ENCODE assay signal across 25 mouse cellular contexts in genomic region chr10:98725110-98725509, GRCm38 (mm10).
DNase-seq lines count a peak whose midpoint lies in the region; ATAC-seq and TF ChIP-seq lines count a peak whose summit lies in the region.
"Had no signal": no experiment of that assay in that cellular context is flagged by ENCODE, and none has a peak within 500 bp of the region (broad histone marks: within the 10 kb centered on the region; RNA-seq: fewer than 3 reads in every experiment).

No protein-coding gene starts in this region.

- in situ Hi-C loops in CH12.LX (cut with MboI; ENCODE audit: low pct_ligation_motif_present, low pct_unique_long_range_greater_than_20kb, low sequenced_read_pairs): no loop called here

- H3K9me3 ChIP-seq in CH12.LX (replicated peaks; ENCODE audit: low read length): no peaks in the 10 kb centered on the region
- H3K9me3 ChIP-seq: embryonic facial prominence, embryonic 10.5 days; embryonic facial prominence, embryonic 15.5 days; forebrain, embryonic 13.5 days; hindbrain, embryonic 13.5 days; midbrain, embryonic 13.5 days; neural tube, embryonic 15.5 days; stomach, embryonic 15.5 days had no signal

- TF ChIP-seq EP300 in CH12.LX (IDR thresholded peaks at IDR 0.05; ENCODE audit: low read length): peak; percentile 46; the same call in 1 of the 2 replicates

- dilution Hi-C loops in CH12.LX (cut with MboI; ENCODE audit: extremely low pct_ligation_motif_present, extremely low pct_unique_long_range_greater_than_20kb, low sequenced_read_pairs): no loop called here

- no peak overlapping the region for H3K9ac ChIP-seq in CH12.LX (ENCODE audit: insufficient read depth, low read depth)
- H3K9ac ChIP-seq: embryonic facial prominence, embryonic 15.5 days; forebrain, embryonic 13.5 days; hindbrain, embryonic 13.5 days; lung, embryonic 14.5 days; midbrain, embryonic 13.5 days; neural tube, embryonic 15.5 days; stomach, embryonic 15.5 days had no signal

- H3K27ac ChIP-seq in CH12.LX (ENCODE audit: insufficient read depth, low read depth): no peak overlapping the region
- H3K27ac ChIP-seq: embryonic facial prominence, embryonic 10.5 days; embryonic facial prominence, embryonic 15.5 days; forebrain, embryonic 13.5 days; hindbrain, embryonic 13.5 days; midbrain, embryonic 13.5 days; neural tube, embryonic 15.5 days; stomach, embryonic 15.5 days had no signal

- no peaks in the 10 kb centered on the region for H3K79me2 ChIP-seq in CH12.LX (replicated peaks; ENCODE audit: control insufficient read depth, extremely low read depth, insufficient read depth, poor library complexity, severe bottlenecking)

- ATAC-seq in granulocyte monocyte progenitor cell, adult 5-6 weeks (replicated peaks; ENCODE audit: poor library complexity, severe bottlenecking): peak; percentile 98
- ATAC-seq in monocyte, adult 5-6 weeks (replicated peaks; ENCODE audit: insufficient number of reproducible peaks, low FRiP score, low TSS enrichment, poor library complexity, severe bottlenecking): peak; percentile 88
- no peak for ATAC-seq in CD4-positive, CD25-positive, alpha-beta regulatory T cell, adult 4 months
- ATAC-seq: activated CD4-positive, CD25-positive, alpha-beta regulatory T cell, adult 4 months; forebrain, embryonic 13.5 days; intestine, embryonic 16.5 days; midbrain, embryonic 13.5 days had no signal

- TF ChIP-seq POLR2A in CH12.LX (IDR thresholded peaks at IDR 0.05; ENCODE audit: low read depth, low read length): no peak

- TF ChIP-seq RAD21 in CH12.LX (IDR thresholded peaks at IDR 0.05; ENCODE audit: low read depth, low read length): no peak

- TF ChIP-seq CTCF in CH12.LX (conservative IDR thresholded peaks at IDR 0.05 in 1 of 2, IDR thresholded peaks at IDR 0.05 in 1 of 2; ENCODE audit: low read depth in 2 of 2, low read length in 2 of 2): no peak

- peaks cover 6 to 34% of the 10 kb centered on the region in 2 experiments; a peak in 3 of 4 replicates for H3K4me1 ChIP-seq in CH12.LX (ENCODE audit: control insufficient read depth in 1 of 2, insufficient read depth in 2 of 2)
- H3K4me1 ChIP-seq: embryonic facial prominence, embryonic 10.5 days; embryonic facial prominence, embryonic 15.5 days; forebrain, embryonic 13.5 days; hindbrain, embryonic 13.5 days; midbrain, embryonic 13.5 days; neural tube, embryonic 15.5 days; stomach, embryonic 15.5 days had no signal

- no peak overlapping the region for H3K4me3 ChIP-seq in CH12.LX (replicated peaks in 1 of 3; ENCODE audit: low read depth in 2 of 3, low read length in 2 of 3, poor library complexity in 1 of 3)
- H3K4me3 ChIP-seq: embryonic facial prominence, embryonic 10.5 days; embryonic facial prominence, embryonic 15.5 days; forebrain, embryonic 13.5 days; hindbrain, embryonic 13.5 days; midbrain, embryonic 13.5 days; neural tube, embryonic 15.5 days; stomach, embryonic 15.5 days had no signal

- no peaks in the 10 kb centered on the region for H3K36me3 ChIP-seq in CH12.LX (replicated peaks in 1 of 2; ENCODE audit: control insufficient read depth in 1 of 2, insufficient read depth in 1 of 2, low read length in 1 of 2)
- H3K36me3 ChIP-seq: embryonic facial prominence, embryonic 10.5 days; embryonic facial prominence, embryonic 15.5 days; hindbrain, embryonic 13.5 days; midbrain, embryonic 13.5 days; neural tube, embryonic 15.5 days; stomach, embryonic 15.5 days had no signal

- H3K27me3 ChIP-seq in CH12.LX (replicated peaks): no peaks in the 10 kb centered on the region
- H3K27me3 ChIP-seq: embryonic facial prominence, embryonic 15.5 days; forebrain, embryonic 13.5 days; hindbrain, embryonic 13.5 days; midbrain, embryonic 13.5 days; neural tube, embryonic 15.5 days; stomach, embryonic 15.5 days had no signal

- DNase-seq in 416B (ENCODE audit: low read depth) (peak; percentile 56), CH12.LX (ENCODE audit: extremely low read depth) (peak; percentile 21)
- no peak for DNase-seq in kidney, postnatal 25 days
- DNase-seq in kidney, postnatal 4 days: no peak
- DNase-seq: adrenal gland, adult 2 months; adrenal gland, postnatal 36 days; cerebellum, adult 18-20 months; cerebellum, postnatal 14 days; gastrocnemius, postnatal 10 days; kidney, adult 9 months; kidney, postnatal 10 days; lung, embryonic 14.5 days; thymus, postnatal 14 days had no signal

- H3K4me2 ChIP-seq in CH12.LX (ENCODE audit: insufficient read depth, low read depth, poor library complexity, severe bottlenecking): no peak overlapping the region
- H3K4me2 ChIP-seq: embryonic facial prominence, embryonic 15.5 days; forebrain, embryonic 13.5 days; hindbrain, embryonic 13.5 days; lung, embryonic 14.5 days; midbrain, embryonic 13.5 days; neural tube, embryonic 15.5 days; stomach, embryonic 15.5 days had no signal

TF ChIP-seq in CH12.LX, 34 proteins besides CTCF, POLR2A, EP300 and RAD21:
- TF ChIP-seq GABPA (IDR thresholded peaks at IDR 0.05; ENCODE audit: insufficient replicate concordance, low read depth, low read length): no peak
- TF ChIP-seq MAZ (IDR thresholded peaks at IDR 0.05; ENCODE audit: low read depth, low read length): no peak
- TF ChIP-seq JUN (IDR thresholded peaks at IDR 0.05; ENCODE audit: insufficient read depth, low read depth, low read length): no peak
- 0 out of 2 replicates have a peak, but pooled peaks have one; percentile 61 for TF ChIP-seq MYC (IDR thresholded peaks at IDR 0.05; ENCODE audit: low read depth, low read length)
- TF ChIP-seq RCOR1 (conservative IDR thresholded peaks at IDR 0.05; ENCODE audit: low read depth, low read length): no peak
- 0 out of 2 replicates have a peak, but pooled peaks have one; percentile 40 for TF ChIP-seq MAX (IDR thresholded peaks at IDR 0.05; ENCODE audit: low read length)
- TF ChIP-seq CHD2 (IDR thresholded peaks at IDR 0.05; ENCODE audit: low read length): no peak
- TF ChIP-seq IRF4 (IDR thresholded peaks at IDR 0.05; ENCODE audit: low read depth, low read length): peak; percentile 51; the same call in 1 of the 2 replicates
- TF ChIP-seq MEF2A (IDR thresholded peaks at IDR 0.05; ENCODE audit: borderline replicate concordance, low read depth, low read length): no peak
- TF ChIP-seq ZMIZ1 (IDR thresholded peaks at IDR 0.05; ENCODE audit: low read depth, low read length): no peak
- no peak for TF ChIP-seq SIN3A (IDR thresholded peaks at IDR 0.05; ENCODE audit: low read length)
- TF ChIP-seq USF1 (IDR thresholded peaks at IDR 0.05; ENCODE audit: low read depth, low read length): no peak
- no peak for TF ChIP-seq ELF1 (IDR thresholded peaks at IDR 0.05; ENCODE audit: low read depth, low read length)
- no peak for TF ChIP-seq MXI1 (IDR thresholded peaks at IDR 0.05; ENCODE audit: low read depth, low read length)
- no peak for TF ChIP-seq TBP (conservative IDR thresholded peaks at IDR 0.05; ENCODE audit: low read depth, low read length)
- TF ChIP-seq ETS1 (conservative IDR thresholded peaks at IDR 0.05; ENCODE audit: low read depth, low read length): no peak
- no peak for TF ChIP-seq ZNF384 (IDR thresholded peaks at IDR 0.05; ENCODE audit: low read depth, low read length)
- no peak for TF ChIP-seq HCFC1 (IDR thresholded peaks at IDR 0.05; ENCODE audit: low read depth, low read length)

Comparison
In these comparisons a context has a peak if more than half of its experiments do, and no peak if none do; other contexts are left out.
1. DNase-seq: peak in 416B (single experiment) and CH12.LX (single experiment); none in kidney, postnatal 25 days (0 of 2) and kidney, postnatal 4 days (0 of 2).